Mouse (Mus musculus): ENCODE data around the gene AC109138.7. TPM values are rescaled to one million over a fixed set of nuclear protein-coding genes. Genes with fewer than 3 reads are reported as not detected.
A peak's percentile ranks its signal among the peaks of the same experiment; 100 is the strongest.

AC109138.7 gene
- polyA plus RNA-seq, 1 experiment = not detected

- Histone ChIP-seq H3K27ac (replicated peaks; ENCODE audit: low read depth, low read length) (no peak overlapping the region), H3K4me3 (ENCODE audit: insufficient read depth, low read depth, low read length) (no peak overlapping the region), H3K4me1 (ENCODE audit: control insufficient read depth, insufficient read depth, insufficient read length, low read length) (peaks cover 4% of the 10 kb centered on the region; the same call in 1 of the 2 replicates)
Observed at GRCm38 (mm10) chr19:4220416-4220815, 6.3 kb downstream of the AC109138.7 start.

GRCm38 (mm10) chr19:4220957-4221743 lies 7.0 kb downstream of the AC109138.7 start:
- H3K4me1 ChIP-seq (ENCODE audit: control insufficient read depth, insufficient read depth, insufficient read length, low read length) = peaks cover 4% of the 10 kb centered on the region; the same call in 1 of the 2 replicates
- peak overlapping the region; percentile 23; the same call in 1 of the 2 replicates for H3K27ac ChIP-seq (replicated peaks; ENCODE audit: low read depth, low read length)

GRCm38 (mm10) chr19:4222165-4222564 lies 8.0 kb downstream of the AC109138.7 start:
- Histone ChIP-seq H3K4me3 (ENCODE audit: insufficient read depth, low read depth, low read length) (no peak overlapping the region), H3K27ac (replicated peaks; ENCODE audit: low read depth, low read length) (no peak overlapping the region), H3K4me1 (ENCODE audit: control insufficient read depth, insufficient read depth, insufficient read length, low read length) (peaks cover 4% of the 10 kb centered on the region; the same call in 1 of the 2 replicates)

More at GRCm38 (mm10) chr19:4220957-4221743, 7.0 kb downstream of the AC109138.7 start:
- H3K4me3 ChIP-seq (ENCODE audit: insufficient read depth, low read depth, low read length) = no peak overlapping the region

GRCm38 (mm10) chr19:4226779-4227178 lies 12.6 kb downstream of the AC109138.7 start:
- Histone ChIP-seq H3K27ac (replicated peaks; ENCODE audit: low read depth, low read length) (no peak overlapping the region), H3K4me1 (ENCODE audit: control insufficient read depth, insufficient read depth, insufficient read length, low read length) (peaks cover 12% of the 10 kb centered on the region; the same call in 1 of the 2 replicates)

GRCm38 (mm10) chr19:4227446-4227845 lies 13.3 kb downstream of the AC109138.7 start:
- H3K4me3 ChIP-seq (ENCODE audit: insufficient read depth, low read depth, low read length) = no peak overlapping the region
- H3K4me1 ChIP-seq (ENCODE audit: control insufficient read depth, insufficient read depth, insufficient read length, low read length) = peaks cover 15% of the 10 kb centered on the region; the same call in 1 of the 2 replicates
- no peak overlapping the region for H3K27ac ChIP-seq (replicated peaks; ENCODE audit: low read depth, low read length)

More at GRCm38 (mm10) chr19:4226779-4227178, 12.6 kb downstream of the AC109138.7 start:
- no peak overlapping the region for H3K4me3 ChIP-seq (ENCODE audit: insufficient read depth, low read depth, low read length)

GRCm38 (mm10) chr19:4227894-4228678 lies 13.9 kb downstream of the AC109138.7 start:
- H3K4me1 ChIP-seq (ENCODE audit: control insufficient read depth, insufficient read depth, insufficient read length, low read length) = peaks cover 16% of the 10 kb centered on the region; the same call in 1 of the 2 replicates
- H3K4me3 ChIP-seq (ENCODE audit: insufficient read depth, low read depth, low read length) = no peak overlapping the region

GRCm38 (mm10) chr19:4228891-4229290 lies 14.7 kb downstream of the AC109138.7 start:
- no peak overlapping the region for H3K27ac ChIP-seq (replicated peaks; ENCODE audit: low read depth, low read length)
- H3K4me3 ChIP-seq (ENCODE audit: insufficient read depth, low read depth, low read length) = no peak overlapping the region
- peaks cover 16% of the 10 kb centered on the region; the same call in 1 of the 2 replicates for H3K4me1 ChIP-seq (ENCODE audit: control insufficient read depth, insufficient read depth, insufficient read length, low read length)

More at GRCm38 (mm10) chr19:4227894-4228678, 13.9 kb downstream of the AC109138.7 start:
- H3K27ac ChIP-seq (replicated peaks; ENCODE audit: low read depth, low read length) = no peak overlapping the region

- Histone ChIP-seq H3K4me1 (ENCODE audit: control insufficient read depth, insufficient read depth, insufficient read length, low read length) (peaks cover 16% of the 10 kb centered on the region; the same call in 1 of the 2 replicates), H3K27ac (replicated peaks; ENCODE audit: low read depth, low read length) (peak overlapping the region; percentile 65), H3K4me3 (ENCODE audit: insufficient read depth, low read depth, low read length) (no peak overlapping the region)
Observed at GRCm38 (mm10) chr19:4229451-4230076, 15.4 kb downstream of the AC109138.7 start.

GRCm38 (mm10) chr19:4230415-4230814 lies 16.3 kb downstream of the AC109138.7 start:
- peaks cover 16% of the 10 kb centered on the region; the same call in 1 of the 2 replicates for H3K4me1 ChIP-seq (ENCODE audit: control insufficient read depth, insufficient read depth, insufficient read length, low read length)
- no peak overlapping the region for H3K4me3 ChIP-seq (ENCODE audit: insufficient read depth, low read depth, low read length)
- peak overlapping the region; percentile 73 for H3K27ac ChIP-seq (replicated peaks; ENCODE audit: low read depth, low read length)

GRCm38 (mm10) chr19:4231253-4232185 lies 17.4 kb downstream of the AC109138.7 start, which contains the start of gene Pold4:
Gene Pold4, plus strand, starts transcription at chr19:4231899.
- H3K4me3 ChIP-seq (ENCODE audit: insufficient read depth, low read depth, low read length) = peak within 1 kb of the TSS; percentile 75
- H3K4me1 ChIP-seq (ENCODE audit: control insufficient read depth, insufficient read depth, insufficient read length, low read length) = peaks cover 16% of the 10 kb centered on the region; the same call in 1 of the 2 replicates
- H3K27ac ChIP-seq (replicated peaks; ENCODE audit: low read depth, low read length) = peak within 1 kb of the TSS; percentile 97

- H3K4me1 ChIP-seq (ENCODE audit: control insufficient read depth, insufficient read depth, insufficient read length, low read length) = peaks cover 16% of the 10 kb centered on the region; the same call in 1 of the 2 replicates
Observed at GRCm38 (mm10) chr19:4232186-4232572, 18.0 kb downstream of the AC109138.7 start.

GRCm38 (mm10) chr19:4232651-4233050 lies 18.5 kb downstream of the AC109138.7 start:
- Histone ChIP-seq H3K27ac (replicated peaks; ENCODE audit: low read depth, low read length) (peak overlapping the region; percentile 97), H3K4me3 (ENCODE audit: insufficient read depth, low read depth, low read length) (peak overlapping the region; percentile 75), H3K4me1 (ENCODE audit: control insufficient read depth, insufficient read depth, insufficient read length, low read length) (peaks cover 16% of the 10 kb centered on the region; the same call in 1 of the 2 replicates)

More at GRCm38 (mm10) chr19:4232186-4232572, 18.0 kb downstream of the AC109138.7 start:
- H3K27ac ChIP-seq (replicated peaks; ENCODE audit: low read depth, low read length) = peak overlapping the region; percentile 97
- H3K4me3 ChIP-seq (ENCODE audit: insufficient read depth, low read depth, low read length) = peak overlapping the region; percentile 75

- Histone ChIP-seq H3K4me1 (ENCODE audit: control insufficient read depth, insufficient read depth, insufficient read length, low read length) (peaks cover 16% of the 10 kb centered on the region; the same call in 1 of the 2 replicates), H3K4me3 (ENCODE audit: insufficient read depth, low read depth, low read length) (no peak overlapping the region), H3K27ac (replicated peaks; ENCODE audit: low read depth, low read length) (no peak overlapping the region)
Observed at GRCm38 (mm10) chr19:4234548-4234947, 20.4 kb downstream of the AC109138.7 start.
